Mouse (Mus musculus) spleen, postnatal 10 days (tissue): ENCODE results near the gene Ugt2b36.
"Not testable (repeated sequence)": the region's sequence is repeated elsewhere in the genome, so short reads cannot be mapped to it uniquely, and the experiment has no call there.

Experiments used
- DNase-seq, 2 experiments: peaks; one replicate each; pipeline ENCODE4 v3.0.0; 2021 to 2022; ENCODE audit warnings: low spot score in 2 of 2

The Ugt2b36 gene

GRCm38 (mm10) chr5:87092346-87093027 is at the start of gene Ugt2b36:
TSS of gene Ugt2b36 (minus strand) at chr5:87092555.
- no peak for DNase-seq

- not testable (repeated sequence) for DNase-seq
Measured at GRCm38 (mm10) chr5:87140196-87140595, 47.8 kb upstream of the Ugt2b36 start, which contains the start of gene Ugt2b5. TSS of gene Ugt2b5 (minus strand) at chr5:87140318.

GRCm38 (mm10) chr5:87103697-87104096 is 11.3 kb upstream of the Ugt2b36 start:
- not testable (repeated sequence) for DNase-seq

GRCm38 (mm10) chr5:87091111-87091510 is 1.2 kb downstream of the Ugt2b36 start:
- no peak for DNase-seq

GRCm38 (mm10) chr5:87089264-87089663 is 3.1 kb downstream of the Ugt2b36 start:
- DNase-seq, result no peak

- DNase-seq, result no peak
Measured at GRCm38 (mm10) chr5:87086269-87086668, 6.1 kb downstream of the Ugt2b36 start.

GRCm38 (mm10) chr5:87030624-87031023 is 61.7 kb downstream of the Ugt2b36 start:
- no peak for DNase-seq

- no peak for DNase-seq
Measured at GRCm38 (mm10) chr5:87027359-87027758, 65.0 kb downstream of the Ugt2b36 start.
